Mouse (Mus musculus): Measurements from ENCODE around the gene Atp6ap1l. TPM values are rescaled to one million over a fixed set of nuclear protein-coding genes. Genes with fewer than 3 reads are reported as not detected.

The Atp6ap1l gene
- polyA plus RNA-seq, 1 experiment from 2014 or later = 0.28 TPM

GRCm38 (mm10) chr13:90843412-90843811, 61.7 kb downstream of the Atp6ap1l start:
- Histone ChIP-seq H3K9me3 (ENCODE audit: control insufficient read depth, low read length) (no peaks in the 10 kb centered on the region), H3K9ac (ENCODE audit: low read length) (no peak overlapping the region), H3K36me3 (ENCODE audit: control insufficient read depth, insufficient read depth, low read length) (no peaks in the 10 kb centered on the region), H3K27me3 (ENCODE audit: control insufficient read depth, insufficient read depth, low read length) (no peaks in the 10 kb centered on the region), H3K27ac (replicated peaks; ENCODE audit: low read depth, low read length) (no peak overlapping the region), H3K4me2 (ENCODE audit: low read depth, severe bottlenecking) (no peak overlapping the region), H3K4me1 (ENCODE audit: control insufficient read depth, insufficient read depth, low read length) (no peaks in the 10 kb centered on the region), H3K4me3 (ENCODE audit: low read depth, low read length) (no peak overlapping the region)
- DNase-seq (ENCODE audit: low spot score) (no peak), ATAC-seq (ENCODE audit: insufficient number of reproducible peaks, low FRiP score, low TSS enrichment, low read depth) (no peak)
- 95% methylated on average over 3 of the region's 3 CpGs for WGBS

DNA sequence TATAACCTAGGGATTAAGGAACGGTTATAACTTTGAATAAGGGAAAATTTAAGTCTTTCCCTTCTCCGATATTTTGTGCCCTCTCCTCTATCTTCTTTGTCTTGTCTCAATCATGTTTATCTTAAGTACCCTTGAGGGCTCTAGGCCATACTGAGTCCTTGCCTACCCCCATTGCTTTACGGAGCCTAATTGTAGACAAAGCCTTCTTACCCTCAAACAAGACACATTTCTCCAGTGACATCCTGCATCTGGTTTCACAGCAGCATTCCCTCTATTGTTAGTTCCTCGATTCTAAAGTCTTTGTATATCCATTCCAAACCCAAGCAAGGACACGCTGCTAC, 64.0 kb downstream of the Atp6ap1l start:
- no peak for ATAC-seq (ENCODE audit: insufficient number of reproducible peaks, low FRiP score, low TSS enrichment, low read depth)
- H3K27me3 ChIP-seq (ENCODE audit: control insufficient read depth, insufficient read depth, low read length) = no peaks in the 10 kb centered on the region
- H3K4me3 ChIP-seq (ENCODE audit: low read depth, low read length) = no peak overlapping the region
- no peak for DNase-seq (ENCODE audit: low spot score)
- H3K9me3 ChIP-seq (ENCODE audit: control insufficient read depth, low read length) = no peaks in the 10 kb centered on the region
- H3K36me3 ChIP-seq (ENCODE audit: control insufficient read depth, insufficient read depth, low read length) = no peaks in the 10 kb centered on the region
- no peak overlapping the region for H3K9ac ChIP-seq (ENCODE audit: low read length)
- WGBS = 52% methylated on average over 5 of the region's 5 CpGs
- H3K4me2 ChIP-seq (ENCODE audit: low read depth, severe bottlenecking) = no peak overlapping the region
- H3K27ac ChIP-seq (replicated peaks; ENCODE audit: low read depth, low read length) = no peak overlapping the region
- no peaks in the 10 kb centered on the region for H3K4me1 ChIP-seq (ENCODE audit: control insufficient read depth, insufficient read depth, low read length)

- Histone ChIP-seq H3K4me2 (ENCODE audit: low read depth, severe bottlenecking) (no peak overlapping the region), H3K9me3 (ENCODE audit: control insufficient read depth, low read length) (no peaks in the 10 kb centered on the region), H3K27ac (replicated peaks; ENCODE audit: low read depth, low read length) (no peak overlapping the region), H3K27me3 (ENCODE audit: control insufficient read depth, insufficient read depth, low read length) (no peaks in the 10 kb centered on the region), H3K36me3 (ENCODE audit: control insufficient read depth, insufficient read depth, low read length) (no peaks in the 10 kb centered on the region), H3K9ac (ENCODE audit: low read length) (no peak overlapping the region), H3K4me1 (ENCODE audit: control insufficient read depth, insufficient read depth, low read length) (no peaks in the 10 kb centered on the region), H3K4me3 (ENCODE audit: low read depth, low read length) (no peak overlapping the region)
- DNase-seq (ENCODE audit: low spot score) (peak; percentile 48), ATAC-seq (ENCODE audit: insufficient number of reproducible peaks, low FRiP score, low TSS enrichment, low read depth) (0 out of 2 replicates have a peak, but pooled peaks have one; percentile 57)
- WGBS = 54% methylated on average over 15 of the region's 15 CpGs
Observed at GRCm38 (mm10) chr13:90840530-90841212, 64.5 kb downstream of the Atp6ap1l start.

DNA sequence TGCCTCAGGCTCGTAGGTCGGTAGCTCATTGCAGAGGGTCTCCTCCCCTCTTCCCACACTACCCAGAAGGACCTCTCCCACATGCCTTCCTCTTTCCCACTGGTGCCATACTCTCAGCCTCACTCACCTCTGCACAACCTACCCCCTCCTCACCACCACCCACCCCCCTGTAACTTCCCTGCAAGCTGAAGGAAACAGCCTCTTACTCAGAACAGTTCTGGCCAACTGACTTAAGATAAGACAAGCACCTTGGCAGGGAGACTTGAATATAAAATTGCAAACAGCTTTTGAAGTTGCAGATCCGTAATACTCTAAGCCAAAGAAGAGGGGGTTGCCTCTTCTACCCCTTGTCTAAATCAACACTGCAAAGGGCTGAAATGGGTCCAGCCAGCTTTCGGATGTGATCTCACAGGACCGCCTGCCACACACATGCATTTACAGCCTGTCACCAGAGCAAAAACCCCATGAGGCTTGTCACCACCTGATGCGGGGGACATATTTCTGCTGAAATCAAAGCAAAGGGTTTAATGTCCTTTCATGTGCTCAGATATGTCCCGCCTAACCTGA, 71.4 kb downstream of the Atp6ap1l start:
- no peaks in the 10 kb centered on the region for H3K36me3 ChIP-seq (ENCODE audit: control insufficient read depth, insufficient read depth, low read length)
- no peak overlapping the region for H3K27ac ChIP-seq (replicated peaks; ENCODE audit: low read depth, low read length)
- 66% methylated on average over 7 of the region's 7 CpGs for WGBS
- H3K4me3 ChIP-seq (ENCODE audit: low read depth, low read length) = no peak overlapping the region
- H3K9me3 ChIP-seq (ENCODE audit: control insufficient read depth, low read length) = no peaks in the 10 kb centered on the region
- ATAC-seq (ENCODE audit: insufficient number of reproducible peaks, low FRiP score, low TSS enrichment, low read depth) (no peak), DNase-seq (ENCODE audit: low spot score) (peak; percentile 35)
- no peak overlapping the region for H3K9ac ChIP-seq (ENCODE audit: low read length)
- H3K27me3 ChIP-seq (ENCODE audit: control insufficient read depth, insufficient read depth, low read length) = no peaks in the 10 kb centered on the region
- H3K4me2 ChIP-seq (ENCODE audit: low read depth, severe bottlenecking) = no peak overlapping the region
- no peaks in the 10 kb centered on the region for H3K4me1 ChIP-seq (ENCODE audit: control insufficient read depth, insufficient read depth, low read length)

Other genes with a start within 250 kb of the Atp6ap1l start
- gene Rps23, start 17.6 kb upstream of the Atp6ap1l start, polyA plus RNA-seq (2014; fragmentation: Nextera tagmentation; extraction: Ambion mirVana) = 287 and 289 TPM in 2 replicates

All from limb, embryonic 11.5 days (tissue).